Mouse (Mus musculus) Patski (cell line): ENCODE results near the gene Serpinb13. TPM values are rescaled to one million over a fixed set of nuclear protein-coding genes. Genes with fewer than 3 reads are reported as not detected.
"Not testable (repeated sequence)": the region's sequence is repeated elsewhere in the genome, so short reads cannot be mapped to it uniquely, and the experiment has no call there.

Experiments
- ATAC-seq: fragments of 100-300 bp; one replicate; pipeline ENCODE4 v1.8.0; 2021
- CTCF ChIA-PET: fragments of 350-600 bp; sonication (Branson Sonifier 250); formaldehyde crosslinking; loops from one replicate; lab custom pipeline; 2022; ENCODE audit warnings: inconsistent platforms; lab: Charles Lee
- POLR2A ChIA-PET: fragments of 350-600 bp; sonication (Branson Sonifier 250); formaldehyde crosslinking; loops from one replicate; lab custom pipeline; 2022; ENCODE audit warnings: antibody characterized with exemption, inconsistent platforms; lab: Charles Lee
- DNase-seq: peaks from one replicate; pipeline ENCODE4 v3.0.0-alpha.2; 2011; ENCODE audit warnings: low read depth, low spot score
- H3K27me3 ChIP-seq: fragments of 371-371 bp; one replicate; pipeline ENCODE4 v1.5.1; 2021
- CTCF ChIP-seq: fragments of 100-300 bp; IDR thresholded peaks from one replicate; pipeline ENCODE4 v1.5.1; 2021
- in situ Hi-C: fragments of 300-500 bp; cut with MboI; formaldehyde crosslinking; loops from 3 replicates; pipeline ENCODE4 v1.11.1; 2018; ENCODE audit warnings: low pct_unique_long_range_greater_than_20kb, mixed read lengths
- polyA plus RNA-seq: library from polyadenylated mRNA; unstranded; gene quantifications from one replicate; pipeline ENCODE4 v1.2.3, GENCODE M21; 2021

The Serpinb13 gene
- polyA plus RNA-seq, 1 experiment from 2014 or later, result not detected

- H3K27me3 ChIP-seq, result peaks cover 4% of the 10 kb centered on the region
- DNase-seq (no peak), ATAC-seq (no peak)
- ChIA-PET POLR2A (no interaction called here), CTCF (interaction anchor here (0.7 to 1.4 kb wide), 7 partner anchors 10 to 468 kb away, joined by 3 to 7 read pairs (median 3); no protein-coding TSS in a partner anchor)
- in situ Hi-C loops, result loop anchor here (5.0 kb wide), 1 partner anchor 468 kb away; no protein-coding TSS in a partner anchor
- peak; percentile 74 for TF ChIP-seq CTCF
Observed at GRCm38 (mm10) chr1:107014530-107014929, 33.7 kb downstream of the Serpinb13 start.

- ATAC-seq (no peak), DNase-seq (no peak)
- peaks cover 4% of the 10 kb centered on the region for H3K27me3 ChIP-seq
- in situ Hi-C loops, result no loop called here
- TF ChIP-seq CTCF, result no peak
- ChIA-PET POLR2A (no interaction called here), CTCF (interaction anchor here (1.1 to 1.4 kb wide), 4 partner anchors 10 to 465 kb away, joined by 3 to 7 read pairs (median 3); no protein-coding TSS in a partner anchor)
Observed at GRCm38 (mm10) chr1:107015210-107015609, 34.4 kb downstream of the Serpinb13 start.

- ATAC-seq, result no peak
- no peak for TF ChIP-seq CTCF
- no peak for DNase-seq
- ChIA-PET POLR2A (no interaction called here), CTCF (interaction anchor here (1.1 to 2.5 kb wide), 2 partner anchors 11 kb away, joined by 3 to 7 read pairs; no protein-coding TSS in a partner anchor)
- in situ Hi-C loops, result no loop called here
- H3K27me3 ChIP-seq, result no peaks in the 10 kb centered on the region
Observed at GRCm38 (mm10) chr1:107025886-107026285, 45.1 kb downstream of the Serpinb13 start.

GRCm38 (mm10) chr1:107034236-107034635, 53.5 kb downstream of the Serpinb13 start:
- POLR2A ChIA-PET, DNase-seq, CTCF ChIA-PET, ATAC-seq, H3K27me3 ChIP-seq, in situ Hi-C loops: not testable (repeated sequence)

Other genes with a start within 250 kb of the Serpinb13 start
- 21.7 TPM for gene Kdsr, start 221.3 kb upstream of the Serpinb13 start, polyA plus RNA-seq
- 92.3 TPM for gene Vps4b, start 184.3 kb upstream of the Serpinb13 start, polyA plus RNA-seq
- not detected for gene Serpinb5, start 119.8 kb upstream of the Serpinb13 start, polyA plus RNA-seq
- gene Serpinb12, start 46.5 kb upstream of the Serpinb13 start, polyA plus RNA-seq, result not detected
- not detected for gene Serpinb3a, start 71.3 kb downstream of the Serpinb13 start, polyA plus RNA-seq
- gene Serpinb3d, start 102.5 kb downstream of the Serpinb13 start, polyA plus RNA-seq, result not detected